Mouse (Mus musculus): ENCODE results near the gene Spata18.

DNA sequence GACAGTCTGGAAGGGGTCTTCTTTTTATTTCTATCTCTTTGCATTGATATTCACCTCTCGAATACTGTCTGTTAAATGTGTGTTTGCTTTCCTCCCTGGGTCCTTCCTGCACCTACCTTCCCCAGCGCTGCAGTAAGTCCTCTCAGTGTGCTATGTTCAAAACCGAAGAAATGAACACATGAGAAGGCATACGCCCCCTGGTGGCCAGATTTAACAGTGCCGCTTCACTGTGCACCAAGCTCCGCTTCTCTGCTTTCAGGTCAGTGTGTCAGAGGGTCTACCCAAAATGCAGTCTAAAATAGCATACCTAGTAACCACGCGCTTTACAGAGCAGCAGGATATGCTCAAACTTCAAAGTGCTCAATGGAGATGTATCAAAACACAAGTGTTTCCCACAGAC lies 18.0 kb upstream of the Spata18 start:
- TF ChIP-seq CTCF (IDR thresholded peaks at IDR 0.05; ENCODE audit: extremely low read depth, insufficient read depth, insufficient read length, insufficient replicate concordance) = peak; percentile 67; the same call in 1 of the 2 replicates
- no peak for TF ChIP-seq POLR2A (IDR thresholded peaks at IDR 0.05; ENCODE audit: low read depth, low read length)

Data from spleen, adult 2 months (tissue).